Mouse (Mus musculus) embryo, embryonic 10.5 days (tissue): ENCODE results near the gene Kcnab1.
A peak's percentile ranks its signal among the peaks of the same experiment; 100 is the strongest.

Experiments
- DNase-seq: peaks from one replicate; pipeline ENCODE4 v3.0.0-alpha.2; 2015; ENCODE audit warnings: low spot score

The Kcnab1 gene

GRCm38 (mm10) chr3:65316738-65317137, 207.6 kb downstream of the Kcnab1 start:
- no peak for DNase-seq

GRCm38 (mm10) chr3:65317876-65318537, 208.8 kb downstream of the Kcnab1 start:
- peak; percentile 81 for DNase-seq

GRCm38 (mm10) chr3:65319248-65320008, 210.2 kb downstream of the Kcnab1 start:
- peak; percentile 48 for DNase-seq

- no peak for DNase-seq
These were observed 211.8 kb downstream of the Kcnab1 start for GRCm38 (mm10) chr3:65320990-65321389.

GRCm38 (mm10) chr3:65321981-65322779, 213.0 kb downstream of the Kcnab1 start:
- DNase-seq: no peak

- DNase-seq: no peak
These were observed 216.1 kb downstream of the Kcnab1 start for GRCm38 (mm10) chr3:65325254-65325653.

GRCm38 (mm10) chr3:65328814-65329213, 219.6 kb downstream of the Kcnab1 start:
- no peak for DNase-seq

- DNase-seq: no peak
These were observed 228.8 kb downstream of the Kcnab1 start for GRCm38 (mm10) chr3:65337835-65338464.

- DNase-seq: no peak
These were observed 231.2 kb downstream of the Kcnab1 start for GRCm38 (mm10) chr3:65340173-65340951.

GRCm38 (mm10) chr3:65346176-65346575, 237.0 kb downstream of the Kcnab1 start:
- no peak for DNase-seq

- DNase-seq: peak; percentile 65
These were observed 243.3 kb downstream of the Kcnab1 start for GRCm38 (mm10) chr3:65352278-65353127.

- no peak for DNase-seq
These were observed 244.3 kb downstream of the Kcnab1 start for GRCm38 (mm10) chr3:65353263-65354037.

- no peak for DNase-seq
These were observed 246.3 kb downstream of the Kcnab1 start for GRCm38 (mm10) chr3:65355479-65355878.

GRCm38 (mm10) chr3:65358275-65358674, 249.1 kb downstream of the Kcnab1 start:
- DNase-seq: no peak

- DNase-seq: no peak
These were observed 249.7 kb downstream of the Kcnab1 start for GRCm38 (mm10) chr3:65358841-65359240.

- DNase-seq: peak; percentile 34
These were observed 251.2 kb downstream of the Kcnab1 start for GRCm38 (mm10) chr3:65360163-65360969.

GRCm38 (mm10) chr3:65363438-65363837, 254.3 kb downstream of the Kcnab1 start:
- DNase-seq: no peak

- DNase-seq: peak; percentile 35
These were observed 256.0 kb downstream of the Kcnab1 start for GRCm38 (mm10) chr3:65365184-65365583.
